Mouse (Mus musculus) splenic B cell, adult 2 months (primary cell): ENCODE data around the gene Tmem256.
A peak's percentile ranks its signal among the peaks of the same experiment; 100 is the strongest.
"Not testable (repeated sequence)": the region's sequence is repeated elsewhere in the genome, so short reads cannot be mapped to it uniquely, and the experiment has no call there.

Experiments
- DNase-seq: peaks from one replicate; pipeline ENCODE4 v3.0.0-alpha.2; 2011; ENCODE audit warnings: low read depth, low spot score
- H3K27me3 ChIP-seq: 2 replicates; pipeline ENCODE4 v1.6.1; 2012; ENCODE audit warnings: mild to moderate bottlenecking, low read length, moderate library complexity, mixed read lengths; ENCODE audit not compliant: control insufficient read depth, poor library complexity, insufficient read depth, severe bottlenecking
- H3K36me3 ChIP-seq: 2 replicates; pipeline ENCODE4 v1.6.1; 2012; ENCODE audit warnings: mild to moderate bottlenecking, low read length, moderate library complexity, mixed read lengths; ENCODE audit not compliant: control insufficient read depth, poor library complexity, insufficient read depth, severe bottlenecking

Gene Tmem256

DNA sequence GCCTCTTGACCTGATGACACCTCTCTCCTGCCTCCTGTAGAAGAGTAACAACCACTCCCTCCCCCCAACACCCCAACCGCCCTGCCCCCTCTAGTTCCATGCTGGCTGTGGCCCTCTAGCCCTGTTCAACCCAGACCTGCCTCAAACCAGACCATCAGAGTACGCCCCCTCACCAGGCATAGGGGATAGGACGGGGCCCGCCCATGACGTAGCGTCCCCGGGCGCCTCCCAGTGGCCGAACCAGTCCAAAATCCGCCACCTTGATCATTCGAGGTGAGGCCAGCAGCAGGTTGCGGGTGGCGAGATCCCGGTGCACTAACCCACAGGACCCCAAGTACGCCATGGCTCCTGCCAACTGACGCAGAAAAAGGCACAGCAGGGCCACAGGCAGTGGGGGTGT is 17.0 kb downstream of the Tmem256 start:
- Histone ChIP-seq H3K27me3 (no peaks in the 10 kb centered on the region), H3K36me3 (no peaks in the 10 kb centered on the region)
- peak; percentile 71 for DNase-seq

GRCm38 (mm10) chr11:69858113-69858998 is 20.0 kb downstream of the Tmem256 start, which contains the start of gene Tnk1:
TSS of gene Tnk1 (minus strand) at chr11:69858730.
- no peak for DNase-seq
- no peaks in the 10 kb centered on the region for H3K36me3 ChIP-seq
- no peaks in the 10 kb centered on the region for H3K27me3 ChIP-seq

GRCm38 (mm10) chr11:69863729-69864128 is 25.4 kb downstream of the Tmem256 start:
- DNase-seq, H3K27me3 ChIP-seq, H3K36me3 ChIP-seq: not testable (repeated sequence)

DNA sequence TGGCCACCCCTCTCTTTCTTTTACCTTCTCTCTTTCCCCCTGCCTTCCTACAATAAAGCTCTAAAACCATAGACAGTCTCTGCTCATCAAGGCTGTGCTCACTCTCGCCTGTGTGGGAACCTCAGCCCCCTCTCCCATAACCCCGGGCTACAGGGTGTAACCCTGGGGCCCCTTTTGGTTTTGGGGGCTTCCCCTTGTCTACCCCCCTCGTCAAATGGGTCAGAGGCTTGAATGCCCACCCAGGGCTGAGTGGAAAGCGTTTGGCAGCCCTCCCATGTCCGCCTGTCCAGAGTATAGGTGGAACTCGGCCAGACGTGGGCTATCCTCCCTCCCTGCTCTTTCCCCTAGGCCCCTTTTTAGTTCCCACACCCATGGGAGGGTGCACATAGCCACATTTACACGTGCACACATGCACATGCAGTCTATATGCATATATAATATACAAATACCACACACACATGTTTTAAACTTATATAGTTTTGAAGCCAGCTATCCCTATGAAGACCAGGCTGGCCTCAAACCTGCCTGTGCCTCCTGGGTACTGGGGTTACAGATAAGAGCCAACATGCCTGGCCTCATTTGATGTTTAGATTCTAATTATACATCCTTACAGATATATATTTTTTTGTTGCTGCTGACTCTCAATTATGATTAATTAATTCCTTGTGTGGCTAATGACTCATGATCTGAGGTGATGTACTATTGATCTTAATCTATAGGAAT is 26.0 kb downstream of the Tmem256 start:
- Histone ChIP-seq H3K36me3 (no peaks in the 10 kb centered on the region), H3K27me3 (no peaks in the 10 kb centered on the region)
- no peak for DNase-seq

- Histone ChIP-seq H3K36me3 (no peaks in the 10 kb centered on the region), H3K27me3 (no peaks in the 10 kb centered on the region)
- DNase-seq = no peak
These were observed 27.2 kb downstream of the Tmem256 start for GRCm38 (mm10) chr11:69865561-69865960.

DNA sequence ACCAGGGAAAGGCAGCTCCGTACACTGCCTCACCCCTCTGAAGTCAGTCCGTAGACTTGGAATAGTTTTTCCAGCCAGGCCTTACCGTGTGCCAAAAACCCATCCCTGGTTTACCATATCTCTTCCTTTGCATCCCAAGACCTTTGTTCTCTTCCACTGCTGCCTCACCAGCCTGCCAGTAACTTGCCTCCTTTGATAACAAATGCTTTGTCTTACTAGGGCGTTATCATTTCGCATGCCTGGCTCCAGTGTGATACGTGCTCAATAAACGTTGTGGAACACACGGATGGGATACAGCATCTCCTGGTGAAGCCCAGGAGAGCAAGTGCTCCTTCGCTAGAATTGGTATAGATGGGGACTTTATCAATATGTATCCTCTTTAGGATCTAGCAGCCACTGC is 29.0 kb downstream of the Tmem256 start:
- H3K27me3 ChIP-seq = no peaks in the 10 kb centered on the region
- no peaks in the 10 kb centered on the region for H3K36me3 ChIP-seq
- DNase-seq = no peak

DNA sequence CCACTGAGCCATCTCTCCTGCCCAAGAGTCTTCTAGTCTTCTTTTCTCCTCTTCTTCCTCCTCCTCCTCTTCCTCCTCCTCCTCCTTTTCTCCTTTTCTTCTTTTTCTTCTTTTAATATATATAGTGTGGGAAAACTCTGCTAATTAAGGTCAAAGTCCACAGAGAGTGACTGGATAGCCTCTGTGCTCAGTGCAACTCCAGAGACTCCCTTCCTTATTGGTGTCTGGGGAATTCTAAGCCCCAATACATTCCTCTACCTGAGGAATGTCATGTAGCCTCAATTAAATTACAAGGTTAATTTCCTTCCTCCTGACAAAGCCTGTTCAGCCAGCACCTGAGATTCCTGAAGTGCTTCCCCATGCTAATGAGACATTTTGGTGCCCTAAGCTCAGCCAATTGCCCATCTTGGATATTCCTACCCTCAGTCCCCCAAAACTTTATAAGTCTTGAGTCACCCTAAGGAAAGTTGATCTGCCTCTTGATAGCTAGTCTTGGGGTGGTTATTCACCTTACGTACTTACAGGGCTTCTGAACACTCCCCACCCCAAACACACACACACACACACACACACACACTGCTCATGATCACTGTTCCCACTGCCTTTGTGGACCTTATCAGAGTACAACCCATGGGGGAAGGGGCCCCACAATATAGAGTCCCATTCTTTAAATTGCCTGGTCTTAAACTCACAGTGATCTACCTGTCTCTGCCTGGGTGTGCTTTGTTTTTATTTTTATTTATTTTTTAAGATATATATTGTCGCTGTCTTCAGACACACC is 32.2 kb downstream of the Tmem256 start:
- no peak for DNase-seq
- H3K36me3 ChIP-seq = no peaks in the 10 kb centered on the region
- no peaks in the 10 kb centered on the region for H3K27me3 ChIP-seq

DNA sequence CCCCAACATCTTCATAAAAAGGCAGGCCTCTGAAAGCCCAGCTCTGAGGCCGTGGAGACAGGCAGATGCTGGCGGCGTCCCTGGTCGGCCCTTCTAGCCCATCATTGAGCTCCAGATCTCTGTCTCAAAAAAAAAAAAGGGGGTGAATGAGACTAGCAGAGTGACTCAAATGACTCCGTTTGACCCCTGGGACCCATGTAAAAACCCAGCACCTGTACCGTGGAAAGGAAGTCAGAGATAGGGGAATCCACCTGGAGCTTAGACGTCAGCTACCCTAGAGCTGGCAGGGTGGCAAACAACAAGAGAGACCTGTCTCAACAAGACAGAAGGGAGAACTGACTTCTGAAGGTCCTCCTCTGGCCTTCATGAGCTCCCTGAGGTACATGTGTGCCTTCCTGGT is 33.5 kb downstream of the Tmem256 start:
- Histone ChIP-seq H3K36me3 (no peaks in the 10 kb centered on the region), H3K27me3 (no peaks in the 10 kb centered on the region)
- DNase-seq = no peak

- no peaks in the 10 kb centered on the region for H3K27me3 ChIP-seq
- DNase-seq = no peak
- H3K36me3 ChIP-seq = no peaks in the 10 kb centered on the region
These were observed 34.1 kb downstream of the Tmem256 start for GRCm38 (mm10) chr11:69872451-69872850.

GRCm38 (mm10) chr11:69876186-69876585 is 37.9 kb downstream of the Tmem256 start:
- no peak for DNase-seq
- no peaks in the 10 kb centered on the region for H3K36me3 ChIP-seq
- H3K27me3 ChIP-seq = no peaks in the 10 kb centered on the region

DNA sequence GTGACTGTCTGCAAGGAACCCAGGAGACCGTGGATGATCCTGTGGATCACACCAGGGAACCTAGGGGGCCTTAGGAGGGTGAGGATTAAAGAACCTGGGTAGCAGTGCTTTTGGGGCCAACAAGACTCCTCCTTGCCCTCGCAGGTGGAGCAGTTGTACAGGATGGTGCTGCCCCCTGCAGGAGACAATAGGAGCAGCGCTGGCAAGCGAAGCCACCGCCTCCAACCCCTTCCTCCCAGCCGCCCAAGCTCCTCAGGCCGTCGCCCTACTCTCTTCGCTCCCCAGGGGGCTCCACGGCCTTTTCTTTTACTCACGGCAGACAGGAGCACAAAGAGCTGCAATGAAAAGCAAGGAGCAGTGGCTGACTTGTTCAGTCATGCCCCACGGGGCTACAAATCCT is 38.6 kb downstream of the Tmem256 start:
- H3K27me3 ChIP-seq = no peaks in the 10 kb centered on the region
- H3K36me3 ChIP-seq = no peaks in the 10 kb centered on the region
- peak; percentile 90 for DNase-seq

GRCm38 (mm10) chr11:69877878-69878277 is 39.6 kb downstream of the Tmem256 start, which contains the start of gene Tmem95:
TSS of gene Tmem95 (minus strand) at chr11:69878018.
- no peaks in the 10 kb centered on the region for H3K27me3 ChIP-seq
- H3K36me3 ChIP-seq = peaks cover 3% of the 10 kb centered on the region; the same call in 1 of the 2 replicates
- DNase-seq = no peak

DNA sequence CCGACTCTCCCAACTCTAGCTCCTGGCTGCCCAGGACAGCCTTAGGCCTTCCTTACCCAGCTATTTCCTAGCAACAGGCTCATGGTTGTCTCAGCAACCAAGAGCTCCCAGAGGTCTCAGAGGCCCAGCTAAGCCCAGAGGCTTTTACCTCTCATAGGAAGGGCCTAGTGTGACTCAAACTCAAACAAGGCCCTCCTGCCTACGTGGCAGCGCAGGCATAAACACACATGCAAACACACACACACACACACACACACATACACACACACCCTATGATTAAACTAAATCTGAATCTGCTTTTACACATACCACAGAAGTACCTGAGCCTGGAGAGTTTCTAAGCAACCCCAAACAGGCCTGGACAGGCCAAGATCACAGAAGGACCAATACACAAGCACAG is 40.1 kb downstream of the Tmem256 start:
- no peak for DNase-seq
- Histone ChIP-seq H3K27me3 (no peaks in the 10 kb centered on the region), H3K36me3 (peaks cover 3% of the 10 kb centered on the region; the same call in 1 of the 2 replicates)

DNA sequence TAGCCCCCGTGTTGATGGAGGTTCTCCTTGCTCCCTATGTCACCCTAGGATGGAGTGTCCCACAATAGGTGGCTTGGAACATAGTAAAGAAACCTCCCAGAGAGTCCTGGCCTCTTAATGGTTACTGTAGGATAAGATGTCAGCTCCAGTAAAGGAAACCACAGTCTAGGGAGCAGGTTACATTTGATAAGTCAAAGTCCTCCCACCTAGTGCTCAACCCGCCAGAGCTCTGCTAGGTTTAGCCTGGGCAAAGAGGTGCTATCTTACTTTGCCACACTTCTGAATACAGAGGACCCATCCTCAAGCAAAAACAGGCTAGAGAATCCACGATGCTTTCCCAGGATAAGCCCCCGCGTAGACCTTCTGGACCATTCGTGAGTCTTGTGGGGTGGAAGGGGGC is 40.6 kb downstream of the Tmem256 start:
- H3K36me3 ChIP-seq = peaks cover 7% of the 10 kb centered on the region
- no peaks in the 10 kb centered on the region for H3K27me3 ChIP-seq
- DNase-seq = no peak
